14 mouse cellular contexts compared by ENCODE assay signal in genomic region chr5:35215480-35216195, GRCm38 (mm10).
DNase-seq lines count a peak whose midpoint lies in the region; ATAC-seq lines count a peak whose summit lies in the region.
"Had no signal": no experiment of that assay in that cellular context is flagged by ENCODE, and none has a peak within 500 bp of the region (broad histone marks: within the 10 kb centered on the region; RNA-seq: fewer than 3 reads in every experiment).

No protein-coding gene starts in this region.

- H3K27ac ChIP-seq in heart, embryonic 10.5 days, result 0 out of 2 replicates have a peak overlapping the region, but pooled peaks have one; percentile 16
- H3K27ac ChIP-seq: hindbrain, embryonic 15.5 days; kidney, postnatal 0 days; midbrain, embryonic 12.5 days had no signal

- H3K27me3 ChIP-seq in heart, embryonic 10.5 days (ENCODE audit: insufficient read depth, poor library complexity, severe bottlenecking), result peaks cover 33% of the 10 kb centered on the region; the same call in 1 of the 2 replicates
- H3K27me3 ChIP-seq in megakaryocyte, embryonic 14.5 days (replicated peaks), result peaks cover 86% of the 10 kb centered on the region
- H3K27me3 ChIP-seq: hindbrain, embryonic 15.5 days; midbrain, embryonic 12.5 days had no signal

- no peak for DNase-seq in heart, embryonic 10.5 days (ENCODE audit: low spot score)
- no peak for DNase-seq in heart, adult 9 months (ENCODE audit: low spot score in 2 of 2)
- DNase-seq in layer of hippocampus, adult 9-10 months (ENCODE audit: low spot score), result peak; percentile 13
- DNase-seq in right cerebral cortex, postnatal 36 days (ENCODE audit: low spot score in 2 of 2), result peak; percentile 20 to 26
- DNase-seq in T-cell, adult 2 months (ENCODE audit: low spot score), result no peak
- no peak for DNase-seq in spleen, postnatal 36 days (ENCODE audit: low spot score in 2 of 2)
- DNase-seq: cerebellum, adult 9-10 months; liver; thymus, postnatal 4 days had no signal

- no peaks in the 10 kb centered on the region for H3K36me3 ChIP-seq in heart, embryonic 10.5 days
- no peaks in the 10 kb centered on the region for H3K36me3 ChIP-seq in megakaryocyte, embryonic 14.5 days (replicated peaks; ENCODE audit: low read length)
- H3K36me3 ChIP-seq: hindbrain, embryonic 15.5 days; midbrain, embryonic 12.5 days had no signal

- no peak overlapping the region for H3K4me3 ChIP-seq in heart, embryonic 10.5 days
- H3K4me3 ChIP-seq in megakaryocyte, embryonic 14.5 days (replicated peaks), result peak overlapping the region; percentile 26
- H3K4me3 ChIP-seq: hindbrain, embryonic 15.5 days; midbrain, embryonic 12.5 days had no signal

- peaks cover 30% of the 10 kb centered on the region for H3K4me1 ChIP-seq in heart, embryonic 10.5 days
- peaks cover 39% of the 10 kb centered on the region for H3K4me1 ChIP-seq in megakaryocyte, embryonic 14.5 days
- H3K4me1 ChIP-seq: hindbrain, embryonic 15.5 days; midbrain, embryonic 12.5 days had no signal

- WGBS in heart, embryonic 10.5 days, result 49% methylated on average over 11 of the region's 11 CpGs

- H3K9me3 ChIP-seq in heart, embryonic 10.5 days, result no peaks in the 10 kb centered on the region
- no peaks in the 10 kb centered on the region for H3K9me3 ChIP-seq in megakaryocyte, embryonic 14.5 days
- H3K9me3 ChIP-seq: hindbrain, embryonic 15.5 days; midbrain, embryonic 12.5 days had no signal

- no peak for ATAC-seq in megakaryocyte, adult 5-6 weeks (ENCODE audit: poor library complexity, severe bottlenecking)

Comparison
In these comparisons a context has a peak if more than half of its experiments do, and no peak if none do; other contexts are left out.
1. DNase-seq: peak in layer of hippocampus, adult 9-10 months (single experiment) and right cerebral cortex, postnatal 36 days (2 of 2); none in heart, embryonic 10.5 days (single experiment), heart, adult 9 months (0 of 2), T-cell, adult 2 months (single experiment) and spleen, postnatal 36 days (0 of 2).